Mouse (Mus musculus) urinary bladder, postnatal 25 days (tissue): Measurements from ENCODE around the gene Gm8439.

Experiments
- DNase-seq: peaks from one replicate; pipeline ENCODE4 v3.0.0; 2022; ENCODE audit warnings: low spot score

The Gm8439 gene

DNA sequence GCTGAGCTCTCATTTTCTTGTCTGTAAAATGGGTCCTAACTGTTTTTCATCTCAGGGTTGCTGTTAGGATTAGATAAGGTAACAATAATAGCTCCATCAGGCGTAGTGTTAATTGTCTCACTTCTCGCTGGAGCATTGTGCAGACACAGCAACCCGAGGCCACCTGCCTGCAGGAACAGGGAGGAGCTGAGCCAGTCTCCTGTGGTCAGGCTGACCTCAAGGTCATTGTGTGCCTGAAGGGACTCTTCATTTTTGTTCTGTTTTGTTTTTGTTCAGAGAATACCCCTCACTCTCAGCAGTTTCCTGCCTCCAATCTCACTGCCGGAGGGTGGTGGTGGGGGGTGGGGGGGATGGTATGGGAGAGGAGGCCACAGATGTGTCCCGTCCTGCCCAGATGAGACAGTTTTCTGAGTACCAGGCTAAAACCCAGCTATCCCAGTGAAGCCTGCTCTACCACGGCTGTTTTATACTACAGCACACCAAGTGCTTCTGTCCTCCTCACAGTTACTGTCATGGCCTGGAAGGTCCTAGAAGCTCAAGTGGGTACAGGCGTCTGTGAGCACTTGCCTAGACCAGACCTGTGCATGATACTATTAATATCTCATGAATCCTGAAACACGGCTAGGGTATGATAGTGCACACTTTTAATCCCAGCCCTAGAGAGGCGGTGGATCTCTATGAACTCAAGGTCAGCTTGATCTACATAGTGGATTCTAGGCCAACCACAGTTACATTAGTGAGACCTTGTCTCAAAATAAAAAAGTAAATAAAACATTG, 23.9 kb downstream of the Gm8439 start:
- no peak for DNase-seq

DNA sequence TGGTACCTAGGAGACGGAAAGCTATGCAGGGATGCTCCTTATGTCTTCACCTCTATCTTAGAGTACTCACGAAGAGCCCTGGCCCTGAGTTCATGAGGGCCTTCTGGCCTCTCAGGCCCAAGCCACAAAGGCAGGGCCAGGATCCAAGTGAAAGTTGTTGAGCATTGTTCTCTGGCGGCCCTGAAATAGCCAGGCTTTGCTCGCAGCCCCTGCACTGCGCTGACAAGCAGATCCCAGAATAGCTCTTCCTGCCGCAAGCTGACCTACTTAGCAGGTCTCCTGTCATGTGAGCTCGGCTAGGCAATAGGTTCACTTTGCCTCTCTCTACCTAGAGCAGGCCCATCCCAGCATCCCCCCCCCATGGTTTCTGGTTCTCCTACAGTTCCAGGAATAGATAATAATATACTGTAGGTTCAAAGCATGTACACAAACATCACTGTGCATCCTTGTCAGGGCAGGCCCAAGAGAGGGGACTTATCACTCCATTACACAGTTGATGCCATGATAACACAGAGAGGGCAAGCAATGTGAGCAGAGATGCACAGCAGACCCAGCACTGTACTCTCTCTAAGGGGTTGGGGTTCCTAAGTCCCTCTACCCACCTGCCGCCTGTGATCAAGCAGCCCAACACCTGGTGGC, 25.3 kb downstream of the Gm8439 start:
- DNase-seq: no peak

DNA sequence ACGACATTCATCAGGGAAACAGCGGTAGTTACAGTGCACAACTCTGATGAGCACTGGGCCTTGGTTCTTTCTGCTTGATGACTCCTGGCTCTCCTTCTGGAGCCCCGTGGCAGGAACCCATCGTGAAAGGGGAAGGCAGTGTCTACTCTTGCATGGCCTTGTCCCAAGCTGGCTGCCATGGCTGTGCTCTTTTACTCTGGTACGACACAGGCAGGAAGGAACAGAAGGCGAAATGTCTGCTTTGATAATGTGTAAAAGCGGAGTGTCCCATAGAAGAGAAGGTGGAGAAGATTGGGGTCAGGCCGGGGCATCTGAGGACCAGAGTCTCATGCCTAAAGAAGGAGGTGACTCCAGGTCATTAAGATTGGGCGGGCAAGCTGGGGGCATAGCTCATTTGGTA, 26.1 kb downstream of the Gm8439 start:
- DNase-seq: no peak

- no peak for DNase-seq
These were observed 27.1 kb downstream of the Gm8439 start for GRCm38 (mm10) chr4:120615528-120616081.

GRCm38 (mm10) chr4:120616199-120617025, 27.9 kb downstream of the Gm8439 start:
- DNase-seq: no peak

DNA sequence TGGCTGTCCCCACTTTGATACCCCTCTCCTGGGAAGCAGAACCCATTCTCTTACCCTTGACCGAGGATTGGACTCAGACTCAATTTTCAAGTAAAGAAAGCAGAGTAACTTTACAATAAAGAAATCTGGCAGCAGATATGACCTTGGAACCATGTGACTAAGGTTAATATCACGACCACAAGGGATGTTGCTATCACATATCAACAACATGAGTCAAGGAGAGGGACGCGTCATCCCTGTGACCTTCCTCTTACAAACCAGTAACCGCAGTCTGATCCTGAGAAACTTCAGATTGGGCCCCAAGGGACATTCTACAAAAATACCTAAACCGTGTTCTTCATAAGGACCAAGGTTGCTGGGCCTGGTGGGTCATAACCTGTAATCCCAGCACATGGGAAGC, 39.2 kb downstream of the Gm8439 start:
- no peak for DNase-seq

DNA sequence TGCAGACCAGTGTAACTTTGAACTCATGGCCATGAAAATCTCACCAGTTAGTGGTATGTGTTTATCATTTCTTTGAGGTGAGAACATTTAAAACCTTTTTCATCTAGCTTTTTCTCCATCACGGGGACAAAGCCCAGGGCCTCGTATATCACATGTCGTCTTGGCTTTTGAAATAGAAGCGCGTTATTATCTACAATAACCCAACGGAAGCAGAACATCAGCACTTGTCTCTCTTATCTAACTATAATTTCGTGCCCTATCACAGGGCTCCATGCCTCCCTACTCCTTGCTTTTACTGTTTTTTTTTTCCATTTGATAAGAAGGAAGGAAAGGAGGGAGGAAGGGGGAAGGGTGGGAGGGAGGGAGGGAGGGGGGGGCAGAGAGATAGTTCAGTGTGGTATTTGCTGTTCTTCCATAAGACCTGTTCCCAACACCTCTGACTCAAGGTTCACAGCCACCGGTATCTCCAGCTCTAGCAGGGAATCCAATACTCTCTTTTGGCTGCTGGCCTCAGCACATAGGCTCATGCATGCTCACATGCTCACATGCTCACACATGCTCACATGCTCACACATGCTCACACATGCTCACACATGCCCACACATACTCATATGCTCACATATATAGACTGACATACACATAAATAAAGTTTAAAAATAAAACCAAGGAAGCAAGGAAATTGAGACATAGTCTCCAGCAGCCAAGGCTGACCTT, 41.8 kb downstream of the Gm8439 start:
- no peak for DNase-seq

GRCm38 (mm10) chr4:120631828-120632227, 43.3 kb downstream of the Gm8439 start:
- no peak for DNase-seq

- DNase-seq: no peak
These were observed 46.8 kb downstream of the Gm8439 start for GRCm38 (mm10) chr4:120635351-120635750.

- no peak for DNase-seq
These were observed 53.4 kb downstream of the Gm8439 start for GRCm38 (mm10) chr4:120641946-120642345.

GRCm38 (mm10) chr4:120643899-120644298, 55.4 kb downstream of the Gm8439 start:
- DNase-seq: no peak

DNA sequence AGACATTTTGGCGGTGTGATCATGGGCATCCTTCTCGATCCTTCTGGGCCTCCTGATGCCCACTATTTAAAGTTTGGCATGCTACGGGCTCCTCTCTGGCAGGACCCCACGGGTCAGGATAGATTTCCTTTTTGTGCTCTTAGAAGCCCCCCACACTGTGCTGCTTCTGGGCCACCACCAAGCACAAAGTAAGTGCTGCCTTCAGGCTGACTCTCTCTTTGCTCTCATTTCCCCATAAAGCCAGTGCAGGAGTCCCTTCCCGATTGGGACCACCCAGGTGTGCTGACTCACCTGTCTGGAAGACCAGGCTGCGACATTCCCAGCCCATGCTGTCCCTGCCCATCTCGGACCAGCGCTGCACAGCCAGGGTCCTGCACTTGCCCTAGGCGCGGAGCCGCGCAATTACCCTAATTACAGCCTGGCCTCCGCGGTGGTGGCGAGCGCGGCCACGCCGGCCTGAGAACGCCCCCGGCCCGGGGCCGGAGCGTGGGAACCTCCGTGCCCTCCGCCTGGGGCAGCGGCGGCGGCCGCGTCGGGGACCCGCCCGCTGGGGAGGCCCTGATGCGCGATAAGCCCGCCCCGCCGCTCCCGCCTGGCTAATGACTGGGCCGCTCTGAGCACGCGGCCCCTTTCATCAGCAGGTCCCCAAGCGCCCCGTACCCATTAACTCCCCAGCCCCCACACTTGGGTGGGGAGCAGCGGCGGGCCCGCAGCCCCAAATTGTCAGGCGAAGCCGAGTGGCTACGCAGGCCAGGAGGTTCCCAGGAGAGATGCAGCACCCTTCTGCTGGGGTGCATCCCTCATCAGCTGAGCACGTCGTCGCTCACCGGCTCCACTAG, 61.0 kb downstream of the Gm8439 start:
- DNase-seq: no peak

DNA sequence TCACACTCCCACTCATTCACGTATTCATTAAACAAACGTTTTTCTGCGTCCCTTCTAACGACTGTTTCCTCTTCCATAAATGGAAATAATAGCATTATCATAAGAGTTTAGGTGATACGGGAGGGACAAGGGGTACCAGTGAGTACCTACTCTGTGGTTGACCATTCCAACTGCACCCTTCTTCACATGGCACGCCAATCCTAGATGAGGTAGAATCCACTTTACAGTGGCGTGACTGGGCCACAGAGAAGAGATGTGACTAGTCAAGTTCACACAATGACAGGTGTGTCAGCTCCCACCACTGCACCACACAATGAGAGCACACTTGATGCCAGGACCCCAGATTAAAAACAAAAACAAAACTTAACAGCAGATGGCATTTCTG, 61.7 kb downstream of the Gm8439 start:
- DNase-seq: no peak

DNA sequence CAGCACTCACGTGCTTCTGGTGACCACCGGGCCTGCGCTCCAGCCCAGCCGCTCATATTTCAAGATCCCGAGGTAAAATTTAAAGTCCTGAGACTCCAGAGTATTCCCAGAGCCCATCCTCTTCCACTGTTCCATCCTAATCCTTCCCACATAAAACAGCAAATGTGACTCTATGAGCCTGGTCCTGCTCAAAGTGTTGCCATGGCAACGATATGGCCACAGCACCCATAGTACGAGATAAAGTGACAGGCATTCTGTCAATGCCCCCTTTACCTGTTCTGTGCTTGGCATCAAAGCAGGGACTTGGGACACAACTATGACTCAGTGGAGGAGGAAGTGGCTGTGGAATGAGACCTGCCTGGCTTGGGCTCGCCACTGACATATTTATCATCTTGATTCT, 67.4 kb downstream of the Gm8439 start:
- DNase-seq: no peak
